Mouse (Mus musculus) heart, postnatal 14 days (tissue): ENCODE measurements around the gene Syk. TPM values are rescaled to one million over a fixed set of nuclear protein-coding genes. Genes with fewer than 3 reads are reported as not detected.

Experiments
- DNase-seq, 2 experiments: peaks; one replicate each; pipeline ENCODE4 v3.0.0; 2021 to 2022
- intact Hi-C: fragments of 180-260 bp; cut with DNase I; formaldehyde crosslinking; loops from one replicate; pipeline ENCODE4 v1.15.1; 2025
- total RNA-seq, 2 experiments: library from RNA; stranded (reverse); gene quantifications; 2 replicates each; pipeline ENCODE4 v1.2.3; 2021

Syk gene
- total RNA-seq, 2 experiments from 2014 or later, result 19.1 to 20.8 TPM

DNA sequence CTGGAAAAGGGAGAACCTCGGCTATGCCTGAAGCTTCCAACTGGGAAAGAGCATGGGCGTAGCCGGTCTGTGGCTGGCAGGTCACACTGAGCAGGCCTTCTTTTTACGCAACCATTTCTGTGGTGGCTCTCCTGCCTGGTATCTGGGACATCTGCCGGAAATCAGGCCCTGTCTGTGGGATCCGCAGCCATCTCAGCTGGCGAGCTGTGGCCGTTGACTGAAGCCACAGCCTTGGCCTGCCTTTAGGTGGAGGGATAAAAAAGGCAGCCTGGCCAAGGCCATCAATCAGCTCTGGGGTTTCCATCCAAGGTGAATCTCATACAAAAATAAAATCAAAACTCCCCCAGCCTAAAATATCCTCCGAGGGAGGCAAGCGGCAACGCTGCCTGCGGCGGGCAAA is 107.5 kb downstream of the Syk start:
- intact Hi-C loops, result no loop called here
- no peak for DNase-seq

- DNase-seq, result no peak
- intact Hi-C loops, result no loop called here
Measured at GRCm38 (mm10) chr13:52692311-52692710, 109.3 kb downstream of the Syk start.

- intact Hi-C loops, result no loop called here
- no peak for DNase-seq
Measured at GRCm38 (mm10) chr13:52694857-52695256, 111.9 kb downstream of the Syk start.

Other genes starting within 250 kb of the Syk start
- under 1 TPM; 0.33 to 0.54 TPM for gene Diras2, start 51.9 kb upstream of the Syk start, total RNA-seq